Mouse (Mus musculus) embryonic facial prominence, embryonic 11.5 days (tissue): Measurements from ENCODE around the gene Akap13. TPM values are rescaled to one million over a fixed set of nuclear protein-coding genes. Genes with fewer than 3 reads are reported as not detected.
"Not testable (repeated sequence)": the region's sequence is repeated elsewhere in the genome, so short reads cannot be mapped to it uniquely, and the experiment has no call there.

ENCODE experiments used
- ATAC-seq: fragments of 200-750 bp; cut with Nextera tagmentation; replicated peaks from 2 replicates; pipeline ENCODE4 v1.8.0; 2017; ENCODE audit warnings: low read depth; ENCODE audit not compliant: insufficient number of reproducible peaks, low FRiP score, low TSS enrichment
- DNase-seq: peaks from one replicate; pipeline ENCODE4 v3.0.0-alpha.2; 2015; ENCODE audit warnings: low spot score
- H3K27ac ChIP-seq: fragments of 300-500 bp; sonication (generic); replicated peaks from 2 replicates; pipeline ENCODE4 v1.5.1; 2014; ENCODE audit warnings: mild to moderate bottlenecking, low read depth, low read length, control low read depth
- H3K27me3 ChIP-seq: fragments of 300-500 bp; sonication (generic); 2 replicates; pipeline ENCODE4 v1.6.1; 2014; ENCODE audit warnings: mild to moderate bottlenecking, low read length, moderate library complexity, mixed read lengths; ENCODE audit not compliant: control insufficient read depth, insufficient read depth
- H3K36me3 ChIP-seq: fragments of 300-500 bp; sonication (generic); replicated peaks from 2 replicates; pipeline ENCODE4 v1.6.1; 2014; ENCODE audit warnings: low read depth, mild to moderate bottlenecking, low read length, moderate library complexity, mixed read lengths; ENCODE audit not compliant: control insufficient read depth, insufficient read depth
- H3K4me1 ChIP-seq: fragments of 300-500 bp; sonication (generic); 2 replicates; pipeline ENCODE4 v1.6.1; 2014; ENCODE audit warnings: low read length, mixed read lengths; ENCODE audit not compliant: control insufficient read depth, insufficient read depth
- H3K4me2 ChIP-seq: fragments of 300-500 bp; sonication (generic); 2 replicates; pipeline ENCODE4 v1.6.1; 2014; ENCODE audit warnings: low read depth, mild to moderate bottlenecking, control low read depth, low read length, moderate library complexity
- H3K4me3 ChIP-seq: fragments of 300-500 bp; sonication (generic); 2 replicates; pipeline ENCODE4 v1.5.1; 2014; ENCODE audit warnings: low read depth, low read length, control low read depth
- H3K9ac ChIP-seq: fragments of 300-500 bp; sonication (generic); replicated peaks from 2 replicates; pipeline ENCODE4 v1.6.1; 2014; ENCODE audit warnings: mild to moderate bottlenecking, control low read depth, low read length
- H3K9me3 ChIP-seq: fragments of 300-500 bp; sonication (generic); replicated peaks from 2 replicates; pipeline ENCODE4 v1.6.1; 2016; ENCODE audit warnings: mild to moderate bottlenecking, low read length, inconsistent platforms, mixed read lengths; ENCODE audit not compliant: control insufficient read depth
- WGBS: fragments of 180-500 bp; shearing (Covaris S2); extraction: QIAGEN DNeasy Blood & Tissue Kit; methylation state at CpG from one replicate; pipeline ENCODE4 v1.1.7; 2014; 5-methylcytosine and 5-hydroxymethylcytosine counted together
- polyA plus RNA-seq: library from polyadenylated mRNA; unstranded; fragments of >200 nt; fragmentation: Nextera tagmentation; extraction: Ambion mirVana; gene quantifications from 2 replicates; pipeline ENCODE4 v1.2.1, GENCODE M21; 2014

Akap13 gene
- polyA plus RNA-seq, 1 experiment from 2014 or later, result 37.9 TPM

DNA sequence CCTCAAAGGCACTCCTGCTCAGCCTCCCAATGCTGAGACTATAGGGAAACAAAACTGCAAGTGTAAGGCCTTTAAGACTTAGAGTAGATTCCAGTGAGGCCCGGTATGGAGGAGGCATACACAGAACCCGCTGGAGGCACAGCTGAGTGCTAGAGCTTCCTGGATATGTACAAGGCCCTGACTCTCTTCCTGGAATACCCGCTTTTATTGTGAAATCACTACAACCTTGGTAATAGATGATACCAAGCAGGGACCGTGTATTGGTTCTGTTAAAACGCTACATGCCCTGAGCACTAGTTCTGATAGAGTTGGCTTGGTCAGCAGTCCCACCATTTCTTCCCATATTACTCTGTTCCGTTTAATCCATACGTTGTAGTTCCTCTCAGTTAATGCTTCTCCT lies 274.3 kb downstream of the Akap13 start:
- Histone ChIP-seq H3K4me3 (no peak overlapping the region), H3K4me1 (no peaks in the 10 kb centered on the region), H3K27me3 (no peaks in the 10 kb centered on the region), H3K9me3 (no peaks in the 10 kb centered on the region), H3K4me2 (no peak overlapping the region), H3K36me3 (no peaks in the 10 kb centered on the region; the same call in none of the 2 replicates), H3K27ac (no peak overlapping the region), H3K9ac (no peak overlapping the region)
- ATAC-seq, result no peak
- 92% methylated on average over 7 of the region's 7 CpGs for WGBS
- DNase-seq, result no peak

DNA sequence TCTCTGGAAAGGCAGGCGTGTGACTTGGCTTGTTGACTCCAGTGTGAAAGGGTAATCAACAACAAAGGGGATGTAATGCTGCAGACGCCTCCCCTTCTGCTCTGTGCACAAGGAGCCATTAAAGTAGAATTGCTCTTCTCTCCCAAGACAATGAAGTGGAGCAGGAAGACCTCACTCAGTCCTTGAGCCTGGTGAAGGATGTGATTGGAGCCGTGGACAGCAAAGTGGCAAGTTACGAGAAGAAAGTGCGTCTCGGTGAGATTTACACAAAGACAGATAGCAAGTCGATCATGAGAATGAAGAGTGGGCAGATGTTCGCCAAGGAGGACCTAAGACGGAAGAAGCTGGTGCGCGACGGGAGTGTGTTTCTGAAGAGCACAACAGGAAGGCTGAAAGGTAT lies 274.9 kb downstream of the Akap13 start:
- ATAC-seq, result no peak
- no peak overlapping the region for H3K9ac ChIP-seq
- H3K9me3 ChIP-seq, result no peaks in the 10 kb centered on the region
- H3K4me1 ChIP-seq, result no peaks in the 10 kb centered on the region
- H3K27me3 ChIP-seq, result no peaks in the 10 kb centered on the region
- 92% methylated on average over 12 of the region's 12 CpGs for WGBS
- H3K4me3 ChIP-seq, result no peak overlapping the region
- no peak overlapping the region for H3K4me2 ChIP-seq
- H3K27ac ChIP-seq, result no peak overlapping the region
- no peak for DNase-seq
- no peaks in the 10 kb centered on the region; the same call in none of the 2 replicates for H3K36me3 ChIP-seq

GRCm38 (mm10) chr7:75731951-75732350 lies 276.6 kb downstream of the Akap13 start:
- H3K36me3 ChIP-seq, result no peaks in the 10 kb centered on the region; the same call in none of the 2 replicates
- H3K9ac ChIP-seq, result no peak overlapping the region
- no peaks in the 10 kb centered on the region for H3K4me1 ChIP-seq
- H3K4me3 ChIP-seq, result no peak overlapping the region
- H3K4me2 ChIP-seq, result no peak overlapping the region
- 72% methylated on average over 2 of the region's 2 CpGs for WGBS
- DNase-seq (no peak), ATAC-seq (no peak)
- no peak overlapping the region for H3K27ac ChIP-seq
- H3K9me3 ChIP-seq, result no peaks in the 10 kb centered on the region
- no peaks in the 10 kb centered on the region for H3K27me3 ChIP-seq

- Histone ChIP-seq H3K4me2 (no peak overlapping the region), H3K27me3 (no peaks in the 10 kb centered on the region), H3K4me3 (no peak overlapping the region), H3K9me3 (no peaks in the 10 kb centered on the region), H3K9ac (no peak overlapping the region), H3K4me1 (no peaks in the 10 kb centered on the region), H3K27ac (no peak overlapping the region), H3K36me3 (no peaks in the 10 kb centered on the region; the same call in none of the 2 replicates)
- no peak for DNase-seq
- ATAC-seq, result no peak
- 85% methylated on average over 2 of the region's 2 CpGs for WGBS
Observed at GRCm38 (mm10) chr7:75733166-75733565, 277.8 kb downstream of the Akap13 start.

DNA sequence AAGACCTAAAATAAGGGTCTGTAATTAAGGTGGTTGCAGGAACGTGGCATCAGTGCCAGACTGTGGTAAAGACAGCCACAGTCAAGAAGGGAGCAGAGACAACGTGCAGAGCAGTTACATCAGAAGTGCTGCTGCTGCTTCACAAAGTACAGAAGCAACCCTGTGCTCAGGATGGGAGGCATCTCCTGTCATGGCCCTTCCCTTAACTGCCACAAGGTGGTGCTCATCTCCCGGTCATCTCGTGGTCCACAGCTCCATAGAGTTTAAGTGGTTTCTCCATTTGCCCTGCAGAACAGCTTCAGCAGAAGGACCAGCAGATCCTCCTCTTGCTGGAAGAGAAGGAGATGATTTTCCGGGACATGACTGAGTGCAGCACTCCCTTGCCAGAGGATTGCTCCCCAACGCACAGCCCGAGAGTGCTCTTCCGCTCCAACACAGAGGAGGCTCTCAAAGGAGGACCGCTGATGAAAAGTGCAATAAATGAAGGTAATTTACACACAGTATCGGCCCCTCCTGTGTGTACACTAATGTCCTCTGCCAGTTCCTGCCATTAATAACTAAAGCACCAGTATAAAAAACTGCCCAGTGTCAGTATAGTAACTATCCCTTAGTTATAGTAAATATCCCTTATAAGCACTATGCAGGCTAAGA lies 283.9 kb downstream of the Akap13 start:
- H3K4me1 ChIP-seq, result no peaks in the 10 kb centered on the region
- H3K27me3 ChIP-seq, result no peaks in the 10 kb centered on the region
- no peak overlapping the region for H3K4me2 ChIP-seq
- WGBS, result 54% methylated on average over 10 of the region's 10 CpGs
- H3K9ac ChIP-seq, result no peak overlapping the region
- H3K9me3 ChIP-seq, result no peaks in the 10 kb centered on the region
- ATAC-seq (peak; percentile 44; the same call in 1 of the 2 replicates), DNase-seq (peak; percentile 77)
- no peak overlapping the region for H3K27ac ChIP-seq
- no peak overlapping the region for H3K4me3 ChIP-seq
- peaks cover 2% of the 10 kb centered on the region; the same call in 1 of the 2 replicates for H3K36me3 ChIP-seq

DNA sequence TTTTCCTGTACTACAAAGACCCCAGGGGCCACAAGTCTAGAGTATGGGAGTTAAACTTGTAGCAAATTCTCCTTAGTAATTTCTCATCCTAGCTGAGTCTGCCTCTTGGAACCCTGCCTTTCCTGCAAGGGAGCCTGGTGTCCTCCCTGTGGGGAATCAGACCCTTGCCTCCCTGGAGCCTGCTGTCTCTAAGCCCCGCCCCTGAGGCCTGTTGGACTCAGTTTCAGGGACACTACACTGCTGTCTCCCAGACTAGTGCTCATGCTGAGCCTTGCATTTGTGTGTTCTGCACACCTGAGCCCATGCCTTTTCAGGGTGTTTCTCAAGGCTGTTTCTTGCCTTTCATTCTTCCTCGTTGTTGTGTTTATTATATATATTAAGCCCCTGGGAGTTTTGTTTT lies 289.2 kb downstream of the Akap13 start:
- 68% methylated on average over 2 of the region's 2 CpGs for WGBS
- Histone ChIP-seq H3K36me3 (peaks cover 3% of the 10 kb centered on the region), H3K9ac (no peak overlapping the region), H3K4me2 (no peak overlapping the region), H3K27me3 (no peaks in the 10 kb centered on the region), H3K4me3 (no peak overlapping the region), H3K27ac (no peak overlapping the region), H3K9me3 (no peaks in the 10 kb centered on the region), H3K4me1 (no peaks in the 10 kb centered on the region)
- ATAC-seq (no peak), DNase-seq (no peak)

- H3K36me3 ChIP-seq, result peaks cover 6% of the 10 kb centered on the region
- ATAC-seq, result no peak
- 86% methylated on average over 7 of the region's 7 CpGs for WGBS
Observed at GRCm38 (mm10) chr7:75744978-75745638, 289.8 kb downstream of the Akap13 start.

GRCm38 (mm10) chr7:75745969-75746368 lies 290.6 kb downstream of the Akap13 start:
- H3K27ac ChIP-seq, H3K4me2 ChIP-seq, ATAC-seq, H3K4me1 ChIP-seq, H3K4me3 ChIP-seq, H3K36me3 ChIP-seq, H3K27me3 ChIP-seq, H3K9me3 ChIP-seq, H3K9ac ChIP-seq: not testable (repeated sequence)
- WGBS, result 64% methylated on average over 3 of the region's 3 CpGs
- DNase-seq, result peak; percentile 44

More at GRCm38 (mm10) chr7:75744978-75745638, 289.8 kb downstream of the Akap13 start:
- no peak for DNase-seq
- no peaks in the 10 kb centered on the region for H3K4me1 ChIP-seq
- no peak overlapping the region for H3K9ac ChIP-seq
- H3K9me3 ChIP-seq, result no peaks in the 10 kb centered on the region
- no peak overlapping the region for H3K4me3 ChIP-seq
- H3K27ac ChIP-seq, result no peak overlapping the region
- no peaks in the 10 kb centered on the region for H3K27me3 ChIP-seq
- no peak overlapping the region for H3K4me2 ChIP-seq
